Mouse (Mus musculus) heart, embryonic 15.5 days (tissue): Measurements from ENCODE around the gene Rac2. TPM values are rescaled to one million over a fixed set of nuclear protein-coding genes. Genes with fewer than 3 reads are reported as not detected.
A peak's percentile ranks its signal among the peaks of the same experiment; 100 is the strongest.

ENCODE experiments used
- ATAC-seq: fragments of 200-750 bp; cut with Nextera tagmentation; replicated peaks from 2 replicates; pipeline ENCODE4 v1.8.0; 2017; ENCODE audit warnings: low read depth, moderate TSS enrichment; ENCODE audit not compliant: insufficient number of reproducible peaks, insufficient read depth, low FRiP score
- H3K27ac ChIP-seq: fragments of 300-500 bp; sonication (generic); 2 replicates; pipeline ENCODE4 v1.5.1; 2015; ENCODE audit warnings: mild to moderate bottlenecking, inconsistent platforms
- H3K27me3 ChIP-seq: fragments of 300-500 bp; sonication (generic); 2 replicates; pipeline ENCODE4 v1.6.1; 2015; ENCODE audit warnings: inconsistent platforms
- H3K36me3 ChIP-seq: fragments of 300-500 bp; sonication (generic); 2 replicates; pipeline ENCODE4 v1.6.1; 2015; ENCODE audit warnings: mild to moderate bottlenecking, inconsistent platforms
- H3K4me1 ChIP-seq: fragments of 300-500 bp; sonication (generic); replicated peaks from 2 replicates; pipeline ENCODE4 v1.6.1; 2015; ENCODE audit warnings: inconsistent platforms
- H3K4me2 ChIP-seq: fragments of 300-500 bp; sonication (generic); 2 replicates; pipeline ENCODE4 v1.6.1; 2015; ENCODE audit warnings: inconsistent platforms, mild to moderate bottlenecking, moderate library complexity
- H3K4me3 ChIP-seq: fragments of 300-500 bp; sonication (generic); 2 replicates; pipeline ENCODE4 v1.5.1; 2015; ENCODE audit warnings: mild to moderate bottlenecking, inconsistent platforms
- H3K9ac ChIP-seq: fragments of 300-500 bp; sonication (generic); 2 replicates; pipeline ENCODE4 v1.6.1; 2015; ENCODE audit warnings: mild to moderate bottlenecking, inconsistent platforms
- H3K9me3 ChIP-seq: fragments of 300-500 bp; sonication (generic); replicated peaks from 2 replicates; pipeline ENCODE4 v1.6.1; 2016; ENCODE audit warnings: inconsistent platforms
- WGBS: fragments of 180-500 bp; shearing (Covaris S2); methylation state at CpG from one replicate; pipeline ENCODE4 v1.1.7; 2015; ENCODE audit warnings: mixed read lengths; 5-methylcytosine and 5-hydroxymethylcytosine counted together
- polyA plus RNA-seq: library from polyadenylated mRNA; unstranded; fragments of >200 nt; fragmentation: Nextera tagmentation; extraction: Ambion mirVana; gene quantifications from 2 replicates; pipeline ENCODE4 v1.2.1, GENCODE M21; 2015

Gene Rac2
- polyA plus RNA-seq, 1 experiment from 2014 or later = 9.3 TPM

DNA sequence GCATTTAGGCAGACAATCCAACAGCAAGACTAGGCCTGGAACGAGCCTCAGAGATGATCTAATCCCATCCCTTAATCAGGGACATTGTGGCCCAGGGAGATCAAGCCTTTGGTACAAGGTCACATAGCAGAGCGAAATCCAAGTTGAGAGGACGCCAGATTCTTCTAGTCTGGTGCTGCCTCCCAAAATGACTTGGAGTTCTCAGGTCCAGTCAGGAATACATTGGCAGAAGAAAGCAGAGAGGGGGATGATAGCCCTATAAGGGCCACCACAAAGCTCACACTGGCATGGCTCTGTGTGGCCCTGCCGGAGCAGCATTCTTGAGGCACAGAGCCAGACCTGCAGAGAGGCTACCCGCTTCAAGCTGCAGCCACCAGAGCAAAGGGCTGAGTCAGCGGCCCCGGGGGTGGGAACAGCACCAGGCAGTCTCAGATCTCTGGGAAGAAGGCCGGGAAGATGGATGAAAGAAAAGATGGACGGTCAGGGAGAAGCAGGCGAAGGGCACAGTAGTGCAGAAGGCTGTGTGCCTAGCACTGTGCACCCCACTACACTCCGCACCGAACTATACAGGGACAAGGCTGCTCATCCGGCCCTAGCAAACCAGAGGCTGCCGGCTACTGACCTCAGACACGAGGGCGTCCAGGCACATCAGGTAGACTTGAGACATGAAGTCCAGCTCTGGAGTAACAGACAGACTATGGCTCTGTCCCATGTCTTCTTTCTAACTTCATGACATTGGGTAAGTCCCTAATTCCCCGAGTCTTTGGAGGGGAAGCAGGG lies 41.7 kb downstream of the Rac2 start, which contains the start of gene C1qtnf6:
Gene C1qtnf6 (minus strand): TSS at position 746 of the 780 bp plus-strand sequence.
- WGBS = 61% methylated on average over 17 of the region's 17 CpGs
- Histone ChIP-seq H3K27me3 (no peaks in the 10 kb centered on the region; the same call in 1 of the 2 replicates), H3K4me1 (peaks cover 44% of the 10 kb centered on the region), H3K36me3 (no peaks in the 10 kb centered on the region), H3K9me3 (no peaks in the 10 kb centered on the region), H3K4me2 (peak within 1 kb of the TSS; percentile 49), H3K27ac (peak within 1 kb of the TSS; percentile 94), H3K9ac (peak within 1 kb of the TSS; percentile 26), H3K4me3 (peak within 1 kb of the TSS; percentile 32)
- no peak for ATAC-seq

- H3K9me3 ChIP-seq = no peaks in the 10 kb centered on the region
- H3K4me3 ChIP-seq = peak overlapping the region; percentile 52; the same call in 1 of the 2 replicates
- peak overlapping the region; percentile 72 for H3K4me2 ChIP-seq
- H3K9ac ChIP-seq = peak overlapping the region; percentile 26; the same call in 1 of the 2 replicates
- WGBS = 72% methylated on average over 3 of the region's 3 CpGs
- no peak for ATAC-seq
- peak overlapping the region; percentile 94 for H3K27ac ChIP-seq
- peaks cover 44% of the 10 kb centered on the region for H3K4me1 ChIP-seq
- H3K36me3 ChIP-seq = no peaks in the 10 kb centered on the region
- H3K27me3 ChIP-seq = no peaks in the 10 kb centered on the region
Measured at GRCm38 (mm10) chr15:78530141-78530540, 42.4 kb downstream of the Rac2 start.

- no peaks in the 10 kb centered on the region for H3K9me3 ChIP-seq
- H3K27ac ChIP-seq = peak overlapping the region; percentile 94
- H3K9ac ChIP-seq = peak overlapping the region; percentile 62
- H3K27me3 ChIP-seq = no peaks in the 10 kb centered on the region
- peak; percentile 47 for ATAC-seq
- 2% methylated on average over 15 of the region's 15 CpGs for WGBS
- peak overlapping the region; percentile 72 for H3K4me2 ChIP-seq
- peak overlapping the region; percentile 52 for H3K4me3 ChIP-seq
- peaks cover 44% of the 10 kb centered on the region for H3K4me1 ChIP-seq
- no peaks in the 10 kb centered on the region for H3K36me3 ChIP-seq
Measured at GRCm38 (mm10) chr15:78529428-78529990, 43.1 kb downstream of the Rac2 start.

DNA sequence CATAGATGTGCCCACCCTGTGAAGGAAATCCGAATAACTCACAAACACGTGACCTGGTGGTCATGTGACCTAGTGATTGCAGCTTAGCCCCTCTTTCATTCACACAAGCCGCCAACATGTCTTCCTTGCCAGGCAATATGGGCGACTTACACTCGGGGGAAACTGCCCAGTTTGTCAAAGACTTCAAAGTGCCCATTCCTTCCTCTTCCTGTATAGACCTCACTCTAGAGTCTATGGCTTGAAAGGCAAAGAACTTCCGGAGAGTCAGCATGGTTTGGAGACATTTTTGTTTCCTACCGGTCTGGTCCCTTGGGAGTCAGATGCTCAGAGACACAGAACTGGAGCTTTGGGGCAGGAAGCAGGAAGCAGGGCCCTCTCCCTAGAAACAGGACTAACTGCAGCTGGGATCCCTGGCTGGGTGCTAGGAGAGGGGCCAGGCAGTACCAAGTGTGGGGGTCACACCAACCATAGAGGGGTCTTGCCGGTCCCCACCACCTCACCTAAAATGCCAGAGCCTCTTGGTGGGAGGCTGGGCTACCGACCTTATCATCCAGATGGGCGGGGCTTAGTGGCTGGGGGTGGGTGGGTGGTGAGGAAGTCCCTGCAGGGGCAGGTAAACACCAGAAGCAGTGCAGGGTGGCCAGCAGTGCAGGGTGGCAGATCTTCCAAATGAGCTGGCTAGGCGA lies 43.7 kb downstream of the Rac2 start:
- peak; percentile 4; the same call in 1 of the 2 replicates for ATAC-seq
- Histone ChIP-seq H3K4me1 (peaks cover 44% of the 10 kb centered on the region), H3K4me2 (peak overlapping the region; percentile 72), H3K9me3 (no peaks in the 10 kb centered on the region), H3K36me3 (no peaks in the 10 kb centered on the region), H3K27ac (peak overlapping the region; percentile 94), H3K4me3 (peak overlapping the region; percentile 52), H3K27me3 (no peaks in the 10 kb centered on the region), H3K9ac (peak overlapping the region; percentile 62)
- 34% methylated on average over 11 of the region's 11 CpGs for WGBS

- Histone ChIP-seq H3K9ac (no peak overlapping the region), H3K4me2 (peak overlapping the region; percentile 72), H3K4me3 (no peak overlapping the region), H3K36me3 (no peaks in the 10 kb centered on the region), H3K9me3 (no peaks in the 10 kb centered on the region), H3K27me3 (no peaks in the 10 kb centered on the region), H3K27ac (peak overlapping the region; percentile 94), H3K4me1 (peaks cover 44% of the 10 kb centered on the region)
- no peak for ATAC-seq
- 58% methylated on average over 7 of the region's 7 CpGs for WGBS
Measured at GRCm38 (mm10) chr15:78527973-78528372, 44.6 kb downstream of the Rac2 start.

DNA sequence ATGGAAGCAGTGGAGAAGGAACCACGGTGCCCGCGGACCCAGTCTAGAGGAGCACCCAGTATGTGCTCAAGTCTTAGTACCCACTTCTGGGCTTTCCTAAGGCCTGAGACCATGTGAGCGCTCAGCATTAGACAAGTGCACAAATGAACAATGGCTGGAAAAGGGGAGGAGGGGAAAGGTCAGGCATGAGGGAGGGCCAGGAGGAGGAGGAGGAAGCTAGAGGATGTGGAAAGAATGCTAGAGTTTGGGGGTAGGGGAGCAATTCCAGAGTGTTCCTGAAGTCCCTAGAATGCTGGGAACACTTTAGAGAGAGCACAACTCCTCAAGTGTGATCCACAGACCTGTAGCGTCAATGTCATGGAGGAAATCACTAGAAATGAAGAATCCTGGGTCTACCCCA lies 48.4 kb downstream of the Rac2 start:
- Histone ChIP-seq H3K4me3 (no peak overlapping the region), H3K9me3 (no peaks in the 10 kb centered on the region), H3K36me3 (no peaks in the 10 kb centered on the region), H3K27me3 (no peaks in the 10 kb centered on the region), H3K9ac (no peak overlapping the region), H3K4me1 (peaks cover 21% of the 10 kb centered on the region), H3K27ac (no peak overlapping the region; the same call in 1 of the 2 replicates), H3K4me2 (no peak overlapping the region)
- WGBS = 90% methylated on average over 5 of the region's 5 CpGs
- no peak for ATAC-seq

DNA sequence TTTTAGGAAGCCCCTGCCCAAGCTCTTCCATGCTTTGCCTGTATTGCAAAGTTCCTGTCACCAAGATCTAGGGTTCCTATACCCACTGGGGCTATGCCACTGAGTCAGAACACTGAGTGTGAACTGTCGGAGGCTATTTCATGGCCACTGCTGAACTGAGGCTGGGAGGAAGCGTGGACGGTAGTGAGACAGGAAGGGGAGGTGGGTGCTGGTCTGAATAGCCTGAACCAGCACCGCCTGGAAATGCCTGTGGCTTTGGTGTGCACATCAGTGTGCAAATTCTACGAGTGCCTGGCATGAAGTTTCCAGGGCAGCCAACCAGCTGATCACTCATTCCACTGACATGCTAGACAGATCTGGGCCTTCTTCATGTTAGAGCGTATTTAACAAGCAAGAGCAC lies 50.7 kb downstream of the Rac2 start:
- Histone ChIP-seq H3K27ac (no peak overlapping the region), H3K36me3 (no peaks in the 10 kb centered on the region), H3K4me2 (no peak overlapping the region), H3K9ac (no peak overlapping the region), H3K4me1 (peaks cover 10% of the 10 kb centered on the region), H3K9me3 (no peaks in the 10 kb centered on the region), H3K4me3 (no peak overlapping the region), H3K27me3 (no peaks in the 10 kb centered on the region)
- ATAC-seq = no peak
- WGBS = 68% methylated on average over 6 of the region's 6 CpGs

DNA sequence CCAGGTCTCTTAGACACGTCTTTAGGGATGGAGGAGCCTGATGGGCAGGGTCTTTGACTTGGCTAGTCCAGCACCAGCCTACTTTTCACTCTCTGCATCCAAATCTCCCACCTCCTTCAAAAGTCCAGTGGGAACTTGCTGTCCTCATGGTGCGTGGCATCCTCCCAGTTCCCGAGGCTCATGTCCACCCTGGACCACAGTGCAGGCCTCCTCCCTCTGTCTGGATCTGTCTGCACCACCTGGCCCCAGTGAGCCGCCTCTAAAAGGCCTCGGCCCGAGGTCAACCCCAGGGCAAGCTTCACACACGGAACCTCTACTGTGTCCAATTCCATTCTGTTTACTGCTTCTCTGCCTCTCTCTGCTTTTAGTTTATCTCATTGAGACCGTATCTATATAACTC lies 51.3 kb downstream of the Rac2 start:
- no peak overlapping the region for H3K9ac ChIP-seq
- no peak overlapping the region for H3K27ac ChIP-seq
- no peak overlapping the region for H3K4me3 ChIP-seq
- no peak for ATAC-seq
- peaks cover 10% of the 10 kb centered on the region for H3K4me1 ChIP-seq
- H3K36me3 ChIP-seq = no peaks in the 10 kb centered on the region
- H3K9me3 ChIP-seq = no peaks in the 10 kb centered on the region
- H3K4me2 ChIP-seq = no peak overlapping the region
- 68% methylated on average over 8 of the region's 8 CpGs for WGBS
- no peaks in the 10 kb centered on the region for H3K27me3 ChIP-seq

DNA sequence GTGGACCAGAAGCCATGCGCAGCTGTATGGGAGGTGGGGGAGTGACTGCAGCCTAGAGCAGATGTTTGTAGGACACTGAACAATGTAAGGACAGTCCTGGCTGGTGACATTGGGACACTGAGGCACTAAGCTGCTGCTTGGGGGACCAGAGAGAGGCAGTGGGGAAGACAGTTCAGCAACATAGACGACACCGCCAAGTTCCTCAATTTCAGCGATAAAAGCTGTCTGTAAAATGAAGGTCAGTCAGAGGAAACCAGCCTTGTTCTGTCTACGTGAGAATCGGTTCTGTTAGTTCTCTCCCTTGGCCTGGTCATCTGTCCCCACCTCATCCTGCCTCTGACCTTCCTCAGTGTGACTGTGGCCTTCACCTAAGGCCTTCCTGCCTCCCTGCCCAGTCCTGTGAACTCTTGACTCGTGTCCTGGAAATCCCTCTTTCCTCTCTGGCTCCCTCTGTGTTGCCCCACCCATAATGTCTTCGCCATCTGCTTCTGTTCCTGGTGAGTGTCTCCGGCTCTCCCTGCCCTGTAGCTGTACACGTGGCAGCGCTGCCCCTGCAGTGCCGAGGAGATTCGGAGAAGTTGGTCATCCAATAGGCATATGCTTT lies 52.4 kb downstream of the Rac2 start:
- Histone ChIP-seq H3K4me3 (no peak overlapping the region), H3K27me3 (no peaks in the 10 kb centered on the region), H3K4me2 (no peak overlapping the region), H3K36me3 (no peaks in the 10 kb centered on the region), H3K9me3 (no peaks in the 10 kb centered on the region), H3K9ac (no peak overlapping the region), H3K4me1 (peaks cover 10% of the 10 kb centered on the region), H3K27ac (peak overlapping the region; percentile 60; the same call in 1 of the 2 replicates)
- 0 out of 2 replicates have a peak, but pooled peaks have one; percentile 35 for ATAC-seq
- 52% methylated on average over 13 of the region's 13 CpGs for WGBS

DNA sequence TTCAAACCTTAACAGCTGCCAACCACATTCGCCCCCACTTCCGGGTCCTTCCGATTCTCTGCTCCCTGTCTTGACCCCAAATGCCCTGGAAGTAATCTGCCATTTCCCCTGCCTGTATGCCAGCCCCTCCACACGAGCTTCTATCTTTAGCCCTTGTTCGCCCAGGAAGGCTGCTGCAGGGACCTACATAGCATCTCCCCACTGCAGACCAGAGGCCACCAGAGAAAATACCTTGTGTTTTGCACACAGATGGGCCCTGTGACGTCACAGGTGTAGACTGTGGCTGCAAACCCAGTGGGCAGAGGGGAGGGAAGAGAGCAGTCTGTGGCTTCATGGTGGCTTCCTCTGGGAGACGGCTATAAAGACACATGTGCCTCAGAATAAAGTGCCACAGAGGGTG lies 54.4 kb downstream of the Rac2 start:
- Histone ChIP-seq H3K9ac (no peak overlapping the region), H3K27ac (no peak overlapping the region), H3K36me3 (no peaks in the 10 kb centered on the region), H3K4me3 (no peak overlapping the region), H3K27me3 (no peaks in the 10 kb centered on the region), H3K4me1 (peaks cover 14% of the 10 kb centered on the region), H3K9me3 (no peaks in the 10 kb centered on the region), H3K4me2 (no peak overlapping the region)
- 46% methylated on average over 7 of the region's 7 CpGs for WGBS
- ATAC-seq = no peak

GRCm38 (mm10) chr15:78515759-78516158 lies 56.8 kb downstream of the Rac2 start:
- Histone ChIP-seq H3K4me2 (no peak overlapping the region), H3K9ac (no peak overlapping the region), H3K9me3 (no peaks in the 10 kb centered on the region), H3K27me3 (no peaks in the 10 kb centered on the region), H3K4me3 (no peak overlapping the region), H3K36me3 (no peaks in the 10 kb centered on the region), H3K4me1 (peaks cover 14% of the 10 kb centered on the region), H3K27ac (no peak overlapping the region)
- 71% methylated on average over 6 of the region's 6 CpGs for WGBS
- no peak for ATAC-seq
